Mouse (Mus musculus) heart, postnatal 0 days (tissue): ENCODE measurements at regions not wholly inside any gene's neighbourhood (a gene's known extent, or its start where the extent isn't known, plus 50 kb on each side); places are given as distances from the start of the nearest gene placed in this dataset.

Experiments
- ATAC-seq: fragments of 200-750 bp; cut with Nextera tagmentation; 2 replicates; pipeline ENCODE4 v1.8.0; 2017; ENCODE audit warnings: low read depth, moderate number of reproducible peaks, moderate library complexity; ENCODE audit not compliant: insufficient read depth
- DNase-seq: peaks from one replicate; pipeline ENCODE4 v3.0.0-alpha.2; 2016; ENCODE audit warnings: low spot score
- H3K27ac ChIP-seq: fragments of 300-500 bp; sonication (generic); 2 replicates; pipeline ENCODE4 v1.5.1; 2014; ENCODE audit warnings: low read depth, mild to moderate bottlenecking
- H3K27me3 ChIP-seq: fragments of 300-500 bp; sonication (generic); 2 replicates; pipeline ENCODE4 v1.6.1; 2014; ENCODE audit warnings: low read length, mixed read lengths; ENCODE audit not compliant: control insufficient read depth, insufficient read depth
- H3K36me3 ChIP-seq: fragments of 300-500 bp; sonication (generic); replicated peaks from 2 replicates; pipeline ENCODE4 v1.6.1; 2014; ENCODE audit warnings: low read length, mixed read lengths; ENCODE audit not compliant: control insufficient read depth, insufficient read depth
- H3K4me1 ChIP-seq: fragments of 300-500 bp; sonication (generic); 2 replicates; pipeline ENCODE4 v1.6.1; 2014; ENCODE audit warnings: antibody characterized with exemption; ENCODE audit not compliant: control insufficient read depth, insufficient read depth
- H3K4me2 ChIP-seq: fragments of 300-500 bp; sonication (generic); 2 replicates; pipeline ENCODE4 v1.6.1; 2014; ENCODE audit warnings: low read depth, mild to moderate bottlenecking, low read length, moderate library complexity
- H3K4me3 ChIP-seq: fragments of 300-500 bp; sonication (generic); 2 replicates; pipeline ENCODE4 v1.5.1; 2014; ENCODE audit warnings: low read depth, low read length
- H3K9ac ChIP-seq: fragments of 300-500 bp; sonication (generic); replicated peaks from 2 replicates; pipeline ENCODE4 v1.6.1; 2014; ENCODE audit warnings: low read depth, low read length, mixed read lengths
- H3K9me3 ChIP-seq: fragments of 300-500 bp; sonication (generic); replicated peaks from 2 replicates; pipeline ENCODE4 v1.6.1; 2016; ENCODE audit warnings: low read length; ENCODE audit not compliant: control insufficient read depth
- CTCF ChIP-seq: IDR thresholded peaks from 2 replicates; pipeline ENCODE4 v1.5.1; 2016; ENCODE audit warnings: antibody characterized with exemption, control low read depth, low read depth
- EP300 ChIP-seq: IDR thresholded peaks from 2 replicates; pipeline ENCODE4 v1.6.1; 2016; ENCODE audit warnings: antibody characterized with exemption, low read depth
- WGBS: fragments of 180-500 bp; shearing (Covaris S2); extraction: QIAGEN DNeasy Blood & Tissue Kit; methylation state at CpG from one replicate; pipeline ENCODE4 v1.1.7; 2014; 5-methylcytosine and 5-hydroxymethylcytosine counted together

DNA sequence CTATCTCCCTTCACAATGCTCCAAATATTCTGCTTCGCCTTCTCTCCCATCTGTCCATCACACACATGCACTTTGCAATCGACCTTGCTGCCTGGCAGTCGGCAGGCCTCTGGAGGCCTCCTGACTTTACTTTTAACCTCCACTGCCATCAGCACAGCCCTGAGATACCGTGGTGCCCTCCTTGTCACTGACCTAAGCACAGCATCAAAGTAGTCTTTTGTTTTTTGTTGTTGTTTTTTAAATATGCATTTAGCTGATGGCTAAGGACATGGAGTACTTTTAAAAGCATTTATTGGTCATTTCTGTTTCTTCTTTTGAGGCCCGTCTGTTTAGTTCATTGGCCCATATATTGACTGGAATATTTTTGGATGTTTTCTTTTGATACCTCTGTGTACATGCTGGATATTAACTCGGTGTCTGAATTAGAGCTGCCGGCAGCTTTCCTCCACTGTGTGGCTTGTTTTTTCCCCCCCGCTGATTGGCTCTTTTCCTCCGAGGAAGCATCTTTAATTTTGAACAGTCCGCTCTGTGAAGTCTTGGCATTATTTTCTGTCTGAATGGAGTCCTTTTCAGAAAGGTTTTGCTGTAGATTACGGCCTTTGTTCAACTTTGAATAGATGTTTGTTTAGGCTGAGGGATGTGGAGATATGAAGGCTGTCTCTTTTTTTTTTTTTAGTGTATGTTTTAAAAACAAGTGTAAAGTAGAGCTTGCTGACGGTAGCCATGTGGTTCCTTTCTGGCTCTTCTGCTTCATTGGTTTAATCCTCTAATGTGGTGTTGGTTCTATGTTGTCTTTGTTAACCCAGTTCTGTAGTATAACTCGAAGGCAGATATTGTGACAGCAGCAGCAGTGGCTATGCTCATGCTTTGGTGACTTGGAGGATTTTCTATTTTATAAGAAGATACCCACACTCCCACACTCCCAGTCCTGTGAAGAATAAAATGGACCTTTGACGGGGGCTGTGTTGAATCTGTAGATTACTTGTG, 449.1 kb downstream of the Tdrd3 start:
- WGBS = 67% methylated on average over 14 of the region's 14 CpGs
- Histone ChIP-seq H3K9me3 (no peaks in the 10 kb centered on the region), H3K36me3 (no peaks in the 10 kb centered on the region), H3K27me3 (no peaks in the 10 kb centered on the region), H3K4me2 (no peak overlapping the region), H3K4me3 (no peak overlapping the region), H3K9ac (no peak overlapping the region), H3K27ac (no peak overlapping the region), H3K4me1 (no peaks in the 10 kb centered on the region)
- DNase-seq (no peak), ATAC-seq (no peak)
- TF ChIP-seq CTCF (no peak), EP300 (no peak)

DNA sequence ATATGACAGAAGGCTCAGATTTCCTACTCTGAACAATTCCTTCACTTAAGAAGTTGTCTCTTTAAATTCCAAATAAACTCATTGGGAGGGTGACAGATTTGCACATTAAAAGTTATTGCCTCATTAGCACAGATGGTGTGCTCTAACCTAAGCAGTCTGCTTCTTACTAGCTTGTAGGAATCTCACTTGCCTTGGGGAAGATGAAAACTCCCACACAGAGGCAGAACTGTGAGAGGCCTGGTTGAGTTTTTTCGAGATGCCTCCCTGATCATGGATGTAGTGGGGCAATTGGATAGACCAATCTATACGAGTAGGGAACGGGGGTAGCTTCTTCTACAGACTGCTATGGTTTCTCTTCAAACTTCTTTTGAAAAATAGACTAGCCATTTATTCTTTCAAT, 485.3 kb downstream of the Tdrd3 start:
- no peaks in the 10 kb centered on the region for H3K4me1 ChIP-seq
- H3K36me3 ChIP-seq = no peaks in the 10 kb centered on the region

DNA sequence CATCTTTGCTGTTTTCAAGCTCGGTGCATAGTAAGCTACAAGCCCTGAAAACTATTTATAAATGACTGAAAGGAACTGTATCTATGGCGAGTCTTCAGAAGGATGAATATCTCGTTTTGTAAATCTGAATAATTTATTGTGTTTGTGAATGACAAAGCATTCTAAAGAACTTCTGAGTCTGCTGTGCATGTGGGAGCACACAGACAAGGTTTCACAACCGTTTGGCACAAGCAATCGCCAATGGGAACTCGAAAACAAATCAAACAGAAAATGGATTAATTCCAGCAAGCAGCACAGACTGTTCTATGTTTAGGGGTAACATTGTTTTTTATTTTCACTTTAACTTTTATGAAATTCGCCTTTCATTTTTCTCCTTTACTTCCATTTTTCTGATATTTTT, 486.0 kb downstream of the Tdrd3 start:
- DNase-seq = no peak
- Histone ChIP-seq H3K36me3 (no peaks in the 10 kb centered on the region), H3K4me2 (no peak overlapping the region), H3K27ac (no peak overlapping the region), H3K4me1 (no peaks in the 10 kb centered on the region), H3K4me3 (no peak overlapping the region), H3K27me3 (no peaks in the 10 kb centered on the region), H3K9me3 (no peaks in the 10 kb centered on the region), H3K9ac (no peak overlapping the region)
- TF ChIP-seq CTCF = no peak
- TF ChIP-seq EP300 = no peak
- WGBS = 66% methylated on average over 7 of the region's 7 CpGs
- ATAC-seq = no peak

More for the DNA sequence above, 485.3 kb downstream of the Tdrd3 start:
- Histone ChIP-seq H3K27me3 (no peaks in the 10 kb centered on the region), H3K9ac (no peak overlapping the region), H3K27ac (no peak overlapping the region), H3K4me3 (no peak overlapping the region), H3K9me3 (no peaks in the 10 kb centered on the region), H3K4me2 (no peak overlapping the region)
- TF ChIP-seq CTCF (no peak), EP300 (no peak)
- WGBS = 80% methylated on average over 3 of the region's 3 CpGs
- DNase-seq (no peak), ATAC-seq (no peak)
